Mouse (Mus musculus): ENCODE measurements around the gene Nt5c. TPM values are rescaled to one million over a fixed set of nuclear protein-coding genes. Genes with fewer than 3 reads are reported as not detected.

The Nt5c gene
- polyA plus RNA-seq, 1 experiment from 2014 or later: 60.9 TPM

DNA sequence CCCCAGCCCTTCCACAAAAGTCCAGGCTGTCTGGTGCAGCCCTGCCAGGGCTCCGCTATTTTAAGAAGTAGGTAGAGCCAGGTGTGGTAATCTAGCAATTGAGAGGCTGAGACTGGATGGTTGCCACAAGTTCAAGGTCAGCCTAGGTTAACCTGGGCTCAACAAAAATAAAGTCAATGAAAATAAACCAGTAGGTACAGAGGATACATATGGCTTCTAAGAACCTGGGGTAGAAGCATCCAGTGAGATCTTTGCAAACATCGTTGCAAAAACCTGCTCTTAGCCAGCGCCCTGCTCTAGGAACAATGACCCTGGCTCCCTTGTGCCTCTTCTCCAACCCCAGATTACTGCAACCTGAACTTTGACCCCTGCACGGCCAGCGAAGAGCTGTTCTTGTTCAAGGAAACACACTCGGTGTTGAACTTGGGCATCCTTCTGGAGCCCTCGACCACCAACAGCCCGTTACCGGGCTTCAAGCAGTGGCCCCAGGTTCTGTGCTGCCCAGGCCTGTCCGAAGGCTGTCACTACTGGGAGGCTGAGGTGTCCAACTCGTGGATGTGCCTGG lies 44.3 kb downstream of the Nt5c start:
- 88% methylated on average over 11 of the region's 11 CpGs for WGBS
- Histone ChIP-seq H3K4me2 (ENCODE audit: low read depth, severe bottlenecking) (no peak overlapping the region), H3K27me3 (ENCODE audit: control insufficient read depth, insufficient read depth, low read length) (no peaks in the 10 kb centered on the region), H3K4me3 (ENCODE audit: low read depth, low read length) (no peak overlapping the region), H3K27ac (replicated peaks; ENCODE audit: low read depth, low read length) (no peak overlapping the region), H3K36me3 (ENCODE audit: control insufficient read depth, insufficient read depth, low read length) (no peaks in the 10 kb centered on the region), H3K4me1 (ENCODE audit: control insufficient read depth, insufficient read depth, low read length) (0 out of 2 replicates have a peak, but pooled peaks cover 2% of the 10 kb centered on the region), H3K9ac (ENCODE audit: low read length) (no peak overlapping the region), H3K9me3 (ENCODE audit: control insufficient read depth, low read length) (no peaks in the 10 kb centered on the region)
- DNase-seq (ENCODE audit: low spot score): no peak
- ATAC-seq (ENCODE audit: insufficient number of reproducible peaks, low FRiP score, low TSS enrichment, low read depth): no peak

DNA sequence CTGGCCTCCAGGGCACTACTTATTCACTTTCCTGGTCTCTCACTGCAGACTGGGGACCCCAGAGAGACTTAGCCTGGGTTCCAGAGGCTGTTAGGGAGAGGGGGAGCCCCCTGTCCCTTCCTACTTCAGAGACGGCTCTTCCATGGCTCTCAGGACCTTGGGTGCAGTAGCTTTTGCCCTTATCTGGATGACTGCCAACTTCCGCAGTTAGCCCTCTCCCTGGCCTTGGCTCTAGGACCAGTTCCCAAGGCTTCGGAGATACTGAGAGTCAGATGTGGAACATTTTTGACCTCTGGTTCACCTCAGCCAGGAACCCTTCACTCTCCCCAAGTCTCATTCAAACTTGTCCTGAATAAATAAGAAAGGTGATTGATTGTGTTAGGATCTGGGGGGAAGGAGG lies 44.8 kb downstream of the Nt5c start:
- H3K9ac ChIP-seq (ENCODE audit: low read length): no peak overlapping the region
- WGBS: 75% methylated on average over 3 of the region's 3 CpGs
- H3K4me1 ChIP-seq (ENCODE audit: control insufficient read depth, insufficient read depth, low read length): 0 out of 2 replicates have a peak, but pooled peaks cover 2% of the 10 kb centered on the region
- H3K4me2 ChIP-seq (ENCODE audit: low read depth, severe bottlenecking): no peak overlapping the region
- H3K27me3 ChIP-seq (ENCODE audit: control insufficient read depth, insufficient read depth, low read length): no peaks in the 10 kb centered on the region
- H3K27ac ChIP-seq (replicated peaks; ENCODE audit: low read depth, low read length): no peak overlapping the region
- DNase-seq (ENCODE audit: low spot score): no peak
- no peaks in the 10 kb centered on the region for H3K9me3 ChIP-seq (ENCODE audit: control insufficient read depth, low read length)
- H3K36me3 ChIP-seq (ENCODE audit: control insufficient read depth, insufficient read depth, low read length): no peaks in the 10 kb centered on the region
- ATAC-seq (ENCODE audit: insufficient number of reproducible peaks, low FRiP score, low TSS enrichment, low read depth): no peak
- H3K4me3 ChIP-seq (ENCODE audit: low read depth, low read length): no peak overlapping the region

DNA sequence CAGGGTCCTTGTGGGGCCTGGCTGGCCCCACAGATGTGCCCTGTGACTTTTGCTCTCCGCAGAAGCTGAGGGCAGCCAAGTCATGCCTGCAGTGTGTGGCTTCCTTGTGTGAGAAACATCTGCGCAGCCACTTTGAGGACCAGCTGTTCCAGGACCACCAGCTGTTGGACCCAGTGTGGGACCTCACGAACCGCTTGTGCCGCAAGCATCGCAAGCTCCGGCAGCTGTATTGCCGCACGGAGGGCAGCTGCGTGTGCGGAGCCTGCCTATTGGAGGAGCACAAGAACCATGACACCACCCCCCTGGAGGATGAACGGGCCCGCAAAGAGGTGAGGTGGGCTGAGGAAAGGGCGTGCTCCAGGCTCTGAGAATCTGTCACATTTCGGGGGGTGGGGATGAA lies 50.2 kb downstream of the Nt5c start:
- no peaks in the 10 kb centered on the region for H3K9me3 ChIP-seq (ENCODE audit: control insufficient read depth, low read length)
- no peak overlapping the region for H3K4me3 ChIP-seq (ENCODE audit: low read depth, low read length)
- H3K27ac ChIP-seq (replicated peaks; ENCODE audit: low read depth, low read length): no peak overlapping the region
- no peaks in the 10 kb centered on the region for H3K36me3 ChIP-seq (ENCODE audit: control insufficient read depth, insufficient read depth, low read length)
- DNase-seq (ENCODE audit: low spot score) (peak; percentile 37), ATAC-seq (ENCODE audit: insufficient number of reproducible peaks, low FRiP score, low TSS enrichment, low read depth) (no peak)
- no peak overlapping the region for H3K9ac ChIP-seq (ENCODE audit: low read length)
- 0 out of 2 replicates have a peak overlapping the region, but pooled peaks have one; percentile 10 for H3K4me2 ChIP-seq (ENCODE audit: low read depth, severe bottlenecking)
- 39% methylated on average over 15 of the region's 15 CpGs for WGBS
- H3K27me3 ChIP-seq (ENCODE audit: control insufficient read depth, insufficient read depth, low read length): no peaks in the 10 kb centered on the region
- peaks cover under 1% of the 10 kb centered on the region for H3K4me1 ChIP-seq (ENCODE audit: control insufficient read depth, insufficient read depth, low read length)

Small RNAs within 50 kb of the gene (microRNA-seq; reads per million reads assigned to microRNA genes)
- gene Mir3968: not detected

Other genes starting within 250 kb of the Nt5c start
- gene Grin2c, start 224.6 kb downstream of the Nt5c start, polyA plus RNA-seq (2014; fragmentation: Nextera tagmentation; extraction: Ambion mirVana): 0.04 and 0.06 TPM in 2 replicates
- gene Fdxr, start 214.8 kb downstream of the Nt5c start, polyA plus RNA-seq (2014; fragmentation: Nextera tagmentation; extraction: Ambion mirVana): 10.2 and 15.6 TPM in 2 replicates
- gene Fads6, start 194.2 kb downstream of the Nt5c start, polyA plus RNA-seq (2014; fragmentation: Nextera tagmentation; extraction: Ambion mirVana): 0.04 and 0.11 TPM in 2 replicates
- not detected in 2 replicates for gene Otop2, start 184.7 kb downstream of the Nt5c start, polyA plus RNA-seq (2014; fragmentation: Nextera tagmentation; extraction: Ambion mirVana)
- not detected in 2 replicates for gene Ush1g, start 169.8 kb downstream of the Nt5c start, polyA plus RNA-seq (2014; fragmentation: Nextera tagmentation; extraction: Ambion mirVana)
- not detected in 2 replicates for gene Otop3, start 157.1 kb downstream of the Nt5c start, polyA plus RNA-seq (2014; fragmentation: Nextera tagmentation; extraction: Ambion mirVana)
- gene Hid1, start 124.1 kb downstream of the Nt5c start, polyA plus RNA-seq (2014; fragmentation: Nextera tagmentation; extraction: Ambion mirVana): 1.6 and 2.5 TPM in 2 replicates
- 14.6 and 15.1 TPM in 2 replicates for gene Cdr2l, start 109.9 kb downstream of the Nt5c start, polyA plus RNA-seq (2014; fragmentation: Nextera tagmentation; extraction: Ambion mirVana)
- gene Mrpl58, start 88.1 kb downstream of the Nt5c start, polyA plus RNA-seq (2014; fragmentation: Nextera tagmentation; extraction: Ambion mirVana): 187 and 197 TPM in 2 replicates
- 943 and 945 TPM in 2 replicates for gene Atp5h, start 71.9 kb downstream of the Nt5c start, polyA plus RNA-seq (2014; fragmentation: Nextera tagmentation; extraction: Ambion mirVana)
- 17.6 and 23.5 TPM in 2 replicates for gene Kctd2, start 71.7 kb downstream of the Nt5c start, polyA plus RNA-seq (2014; fragmentation: Nextera tagmentation; extraction: Ambion mirVana)
- gene Trim80, start 51.3 kb downstream of the Nt5c start, polyA plus RNA-seq (2014; fragmentation: Nextera tagmentation; extraction: Ambion mirVana): 0.21 TPM in 1 of 2 replicates, not detected in the other
- 0.09 and 0.26 TPM in 2 replicates for gene Slc16a5, start 29.4 kb downstream of the Nt5c start, polyA plus RNA-seq (2014; fragmentation: Nextera tagmentation; extraction: Ambion mirVana)
- gene Armc7, start 16.2 kb downstream of the Nt5c start, polyA plus RNA-seq (2014; fragmentation: Nextera tagmentation; extraction: Ambion mirVana): 7.7 and 8.8 TPM in 2 replicates
- 526 and 537 TPM in 2 replicates for gene Jpt1, start 22.5 kb upstream of the Nt5c start, polyA plus RNA-seq (2014; fragmentation: Nextera tagmentation; extraction: Ambion mirVana)
- gene Sumo2, start 44.4 kb upstream of the Nt5c start, polyA plus RNA-seq (2014; fragmentation: Nextera tagmentation; extraction: Ambion mirVana): 1,466 and 1,467 TPM in 2 replicates
- gene Nup85, start 72.6 kb upstream of the Nt5c start, polyA plus RNA-seq (2014; fragmentation: Nextera tagmentation; extraction: Ambion mirVana): 213 and 220 TPM in 2 replicates
- 111 and 122 TPM in 2 replicates for gene Mrps7, start 112.1 kb upstream of the Nt5c start, polyA plus RNA-seq (2014; fragmentation: Nextera tagmentation; extraction: Ambion mirVana)
- 21.3 and 26.5 TPM in 2 replicates for gene Gga3, start 112.2 kb upstream of the Nt5c start, polyA plus RNA-seq (2014; fragmentation: Nextera tagmentation; extraction: Ambion mirVana)
- gene Mif4gd, start 121.1 kb upstream of the Nt5c start, polyA plus RNA-seq (2014; fragmentation: Nextera tagmentation; extraction: Ambion mirVana): 18.0 and 19.3 TPM in 2 replicates
- gene Slc25a19, start 136.4 kb upstream of the Nt5c start, polyA plus RNA-seq (2014; fragmentation: Nextera tagmentation; extraction: Ambion mirVana): 30.3 and 32.6 TPM in 2 replicates
- 52.5 and 58.3 TPM in 2 replicates for gene Grb2, start 216.7 kb upstream of the Nt5c start, polyA plus RNA-seq (2014; fragmentation: Nextera tagmentation; extraction: Ambion mirVana)